Mouse (Mus musculus): ENCODE results near the gene St3gal5. TPM values are rescaled to one million over a fixed set of nuclear protein-coding genes. Genes with fewer than 3 reads are reported as not detected.

St3gal5 gene
- total RNA-seq, 4 experiments from 2014 or later, result 60.4 to 74.1 (median 71.4) TPM

DNA sequence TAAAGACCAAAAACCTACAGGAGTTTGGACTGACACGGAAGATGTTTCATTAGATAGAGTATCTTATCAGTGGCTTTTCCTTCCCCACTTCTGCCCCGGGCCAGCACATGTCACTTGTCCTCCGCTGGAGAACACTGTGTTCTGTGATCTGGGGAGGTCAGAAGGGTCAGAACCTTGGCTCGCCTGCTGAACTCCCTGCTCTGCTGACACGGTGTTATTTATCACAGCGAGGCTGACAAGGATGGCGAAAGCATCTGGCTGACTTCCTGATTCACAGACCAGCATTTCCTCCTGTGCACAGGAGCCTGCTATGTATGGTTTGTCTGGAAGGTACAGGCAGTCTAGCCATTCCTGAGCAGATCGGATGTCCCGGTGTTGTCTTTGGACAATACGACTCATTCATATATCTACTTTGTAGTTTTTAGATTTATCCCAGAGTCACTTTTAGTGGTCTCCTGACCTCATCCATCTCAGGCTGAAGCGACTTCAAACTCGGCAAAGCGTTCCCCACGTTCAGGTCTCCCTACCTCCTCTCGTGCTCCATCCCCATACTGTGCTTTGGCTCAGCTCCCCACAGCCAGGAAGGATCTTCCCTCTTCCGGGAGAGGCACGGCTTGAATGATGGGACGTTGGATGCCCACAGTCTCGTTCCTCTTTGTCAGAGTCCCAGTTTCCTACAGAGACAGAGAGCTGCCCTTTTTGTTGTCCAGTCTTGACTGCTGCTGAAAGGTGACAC, 64.9 kb downstream of the St3gal5 start:
- peak; percentile 85 for DNase-seq (ENCODE audit: low spot score)

DNA sequence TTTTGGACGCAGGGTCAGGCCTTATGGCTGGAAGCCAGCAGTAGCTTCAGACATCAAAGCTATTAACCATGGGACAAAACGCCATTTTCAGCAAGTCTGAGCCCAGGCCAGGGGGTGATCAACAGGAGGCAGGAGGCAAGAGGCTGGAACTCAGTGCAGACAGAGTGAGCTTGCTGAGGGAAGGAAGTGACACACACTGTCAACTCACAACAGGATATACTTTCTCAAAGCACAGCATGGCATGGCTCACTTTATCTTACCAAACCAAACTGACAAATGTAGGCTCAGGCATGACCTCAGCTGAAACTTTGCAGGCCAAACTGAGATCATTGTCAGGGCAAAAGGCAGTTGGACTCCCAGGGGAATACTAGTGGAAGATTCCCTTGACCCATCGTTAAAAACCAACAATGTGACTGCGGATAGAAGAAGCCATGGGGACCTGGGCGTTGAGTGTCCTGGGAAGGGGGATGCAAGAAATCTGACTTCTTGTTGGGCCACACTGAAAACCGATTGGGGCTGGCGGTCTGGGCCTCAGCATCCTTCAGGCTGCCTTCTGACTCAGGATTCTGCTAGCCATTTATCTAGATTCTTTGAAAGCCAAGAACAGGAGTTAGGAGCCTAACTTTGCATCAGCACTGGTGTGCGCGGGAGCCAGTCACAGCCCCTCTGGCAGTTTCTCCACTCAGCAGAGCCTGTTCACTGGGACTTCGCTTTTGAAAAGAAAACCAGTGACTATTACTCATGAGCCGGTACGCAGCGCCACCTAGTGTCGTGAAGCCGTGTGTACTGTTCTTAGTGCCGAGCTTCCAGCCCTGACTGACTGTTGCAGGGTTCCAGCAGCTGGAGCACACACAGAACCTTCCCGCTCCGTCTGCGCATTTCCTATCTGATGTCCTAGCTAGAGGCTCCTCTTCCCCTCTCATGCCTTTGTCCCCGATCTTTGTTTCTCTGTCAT, 67.2 kb downstream of the St3gal5 start:
- DNase-seq (ENCODE audit: low spot score), result peak; percentile 89

DNA sequence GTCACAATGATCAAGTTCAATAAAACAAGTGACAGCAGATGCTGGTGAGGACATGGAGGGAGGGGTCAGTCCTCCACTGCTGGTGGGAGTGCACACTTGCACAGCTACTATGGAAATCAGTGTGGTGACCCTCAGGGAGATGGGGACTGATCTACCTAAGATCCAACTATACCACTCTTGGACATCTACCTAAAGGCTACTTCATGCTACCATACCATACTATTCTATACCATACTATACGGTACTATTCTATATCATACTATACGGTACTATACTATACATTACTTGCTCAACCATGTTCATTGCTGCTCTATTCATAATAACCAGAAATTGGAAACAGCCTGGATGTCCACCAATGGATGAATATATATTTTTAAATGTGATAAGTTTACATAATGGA, 68.5 kb downstream of the St3gal5 start:
- DNase-seq (ENCODE audit: low spot score), result no peak

DNA sequence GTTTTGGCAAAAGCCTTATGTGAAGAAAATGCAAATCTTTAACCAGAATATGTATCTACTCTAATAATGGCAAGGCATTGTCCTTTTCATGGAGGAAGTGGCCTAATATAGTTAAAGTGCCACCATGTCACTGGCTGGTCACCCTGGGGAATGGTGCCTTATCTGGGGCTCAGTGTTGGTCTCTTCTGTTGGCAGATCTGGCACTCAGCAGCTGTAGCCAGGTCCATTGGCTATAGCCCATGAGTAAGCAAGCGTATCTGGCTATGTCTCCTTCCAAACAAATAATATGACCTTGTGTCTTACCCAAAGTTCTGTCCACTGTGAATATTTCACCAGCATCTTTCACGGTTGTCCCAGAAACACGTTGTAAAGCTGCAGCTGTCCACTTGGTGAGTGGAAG, 74.0 kb downstream of the St3gal5 start:
- no peak for DNase-seq (ENCODE audit: low spot score)

DNA sequence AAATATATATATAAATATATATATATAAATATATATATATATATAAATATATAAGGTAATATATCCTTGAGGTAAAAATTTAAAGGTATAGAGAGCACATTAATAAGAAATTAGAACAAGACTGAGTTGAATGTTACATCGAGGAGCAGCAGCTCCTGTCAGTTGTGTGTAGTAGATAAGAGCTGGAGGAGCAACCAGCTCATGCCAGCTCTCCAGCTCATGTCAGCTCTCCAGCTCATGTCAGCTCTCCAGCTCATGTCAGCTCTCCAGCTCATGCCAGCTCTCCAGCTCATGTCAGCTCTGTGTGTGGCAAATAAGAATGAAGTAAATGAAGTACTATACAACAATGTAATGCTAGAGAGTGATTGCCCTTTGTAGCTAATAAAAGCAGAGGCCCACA, 76.0 kb downstream of the St3gal5 start:
- DNase-seq (ENCODE audit: low spot score), result no peak

DNA sequence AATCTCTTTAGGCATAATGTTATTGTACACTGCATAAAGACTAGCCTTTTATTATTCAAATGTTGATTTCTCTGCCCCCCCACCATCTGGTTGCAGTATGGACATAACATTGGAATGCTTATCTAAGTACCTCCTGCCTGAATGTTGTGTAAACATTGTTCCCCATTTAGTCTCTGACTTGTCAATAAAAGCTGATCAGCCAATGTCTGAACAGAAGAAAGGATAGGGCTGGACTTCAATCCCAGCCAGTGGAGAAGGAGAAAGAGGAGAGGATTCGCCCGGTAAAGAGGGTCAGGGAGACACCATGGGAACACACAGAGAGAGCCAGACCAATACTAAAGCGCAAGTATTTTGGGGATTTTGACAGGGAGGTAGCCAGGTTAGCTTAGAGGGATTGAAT, 78.0 kb downstream of the St3gal5 start:
- DNase-seq (ENCODE audit: low spot score), result no peak

DNA sequence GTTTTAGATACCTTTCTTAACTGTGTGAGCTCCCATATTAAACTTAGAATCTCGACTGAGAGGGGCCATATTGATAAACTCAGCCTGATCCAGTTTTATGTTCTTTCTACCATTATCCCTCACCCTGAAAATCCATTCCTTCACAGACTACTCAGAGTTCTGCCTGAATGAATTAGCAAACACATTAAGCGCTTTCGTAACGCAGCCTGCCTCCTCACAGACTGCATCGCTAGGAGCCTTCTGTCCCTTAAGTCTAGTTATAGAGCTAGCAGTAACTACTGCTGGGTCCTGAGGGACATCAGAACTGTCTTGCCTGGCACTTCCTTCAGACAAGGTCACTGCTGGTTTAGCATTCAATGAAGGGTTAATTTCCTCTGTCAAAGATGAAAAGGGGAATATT, 78.6 kb downstream of the St3gal5 start:
- DNase-seq (ENCODE audit: low spot score), result no peak

DNA sequence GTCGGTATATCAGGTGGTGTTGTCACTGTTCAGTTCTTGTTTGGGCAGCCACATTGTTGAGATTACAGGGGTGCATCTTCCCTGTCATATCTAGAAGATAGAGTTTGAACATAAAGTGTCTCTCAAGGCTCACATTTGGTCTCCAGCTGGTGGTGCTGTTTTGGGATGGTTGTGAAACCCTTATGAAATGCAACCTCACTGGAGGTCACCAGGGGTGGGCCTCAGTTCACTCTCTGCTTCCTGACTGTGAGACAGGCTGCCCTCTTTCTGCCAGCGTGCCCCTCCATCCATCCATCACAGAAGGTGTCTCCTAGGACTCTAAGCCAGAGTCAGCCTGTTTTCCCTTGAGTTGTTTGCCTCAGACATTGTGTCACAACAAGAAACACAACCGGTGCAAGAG, 80.0 kb downstream of the St3gal5 start:
- no peak for DNase-seq (ENCODE audit: low spot score)

DNA sequence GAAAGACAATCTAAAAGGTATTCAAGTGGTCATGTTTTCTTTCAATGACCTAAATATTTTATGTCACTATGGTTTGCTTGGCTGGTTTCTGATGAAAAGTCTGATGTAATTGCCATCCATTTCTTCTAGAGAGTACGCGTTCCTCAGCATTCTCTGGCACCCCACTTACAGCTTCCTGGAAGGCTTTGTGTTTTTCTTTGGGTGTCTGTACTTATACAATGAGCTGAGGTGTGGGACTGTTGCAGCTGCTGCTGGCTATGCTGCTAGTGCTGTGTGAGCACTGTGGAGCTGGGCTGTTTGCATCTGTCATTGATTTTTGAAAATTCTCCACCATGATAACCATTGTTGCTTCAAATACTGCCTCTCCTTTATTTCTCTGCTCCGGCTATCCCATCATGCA, 81.6 kb downstream of the St3gal5 start:
- DNase-seq (ENCODE audit: low spot score), result no peak

DNA sequence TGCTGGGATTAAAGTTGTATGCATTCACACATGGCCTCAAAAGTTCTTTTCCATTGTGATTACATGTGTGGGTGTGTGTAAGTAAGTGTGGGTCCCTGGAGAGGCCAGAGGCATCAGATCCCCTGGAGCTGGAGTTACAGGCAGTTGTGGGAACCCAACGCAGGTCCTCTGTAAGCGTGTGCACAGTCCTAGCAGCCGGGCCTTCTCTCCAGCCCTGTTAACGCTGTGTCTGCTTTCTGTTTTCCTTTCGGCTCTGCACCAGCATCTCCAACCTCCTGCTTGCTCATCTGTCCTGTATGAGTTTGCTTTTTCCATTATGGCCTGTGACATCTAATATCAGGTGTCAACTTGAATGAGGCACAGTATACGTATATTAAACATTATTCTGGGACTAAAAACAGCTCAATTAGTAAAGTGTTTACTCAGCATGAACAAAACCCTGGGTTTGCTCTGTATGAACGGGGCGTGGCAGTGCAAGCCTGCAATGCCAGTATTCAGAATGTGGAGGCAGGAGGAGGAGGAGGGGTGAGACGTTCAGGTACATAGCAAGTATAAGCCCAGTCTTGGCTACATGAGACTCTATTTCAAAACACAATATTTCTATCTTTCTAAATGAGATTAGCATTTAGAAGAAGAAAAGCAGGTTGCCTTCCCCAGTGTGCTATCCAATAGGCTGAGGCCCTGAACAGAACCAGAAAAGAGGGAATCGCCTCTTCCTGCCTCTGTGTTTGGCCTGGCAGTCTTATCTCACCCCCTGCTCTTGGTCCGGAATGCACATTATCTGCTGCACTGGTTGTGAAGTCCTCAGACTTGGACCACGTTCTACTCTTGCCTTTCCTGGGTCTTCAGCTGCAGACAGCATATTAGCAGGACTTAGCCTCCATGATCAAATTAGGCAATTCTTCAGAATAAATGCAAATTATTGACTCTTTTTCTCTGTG, 82.4 kb downstream of the St3gal5 start:
- no peak for DNase-seq (ENCODE audit: low spot score)

DNA sequence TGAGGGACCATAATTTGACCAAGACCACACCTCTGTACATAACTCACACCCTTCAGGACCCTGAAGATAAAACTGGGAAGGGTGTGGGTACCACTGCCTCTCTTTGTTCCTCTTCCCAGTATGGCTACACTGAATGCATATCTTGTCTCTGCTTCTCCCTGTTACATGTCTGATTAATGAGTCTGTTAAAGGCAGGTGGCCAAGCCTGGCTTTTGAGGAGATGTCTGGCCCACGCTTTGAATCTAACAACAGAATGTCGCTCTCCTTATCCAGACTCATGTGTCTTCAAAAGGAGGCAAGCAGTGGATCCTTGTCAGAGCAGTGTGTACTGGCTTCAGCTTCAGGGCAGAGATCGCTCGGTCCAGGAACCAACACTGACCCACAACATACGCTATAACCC, 87.2 kb downstream of the St3gal5 start:
- DNase-seq (ENCODE audit: low spot score), result no peak

DNA sequence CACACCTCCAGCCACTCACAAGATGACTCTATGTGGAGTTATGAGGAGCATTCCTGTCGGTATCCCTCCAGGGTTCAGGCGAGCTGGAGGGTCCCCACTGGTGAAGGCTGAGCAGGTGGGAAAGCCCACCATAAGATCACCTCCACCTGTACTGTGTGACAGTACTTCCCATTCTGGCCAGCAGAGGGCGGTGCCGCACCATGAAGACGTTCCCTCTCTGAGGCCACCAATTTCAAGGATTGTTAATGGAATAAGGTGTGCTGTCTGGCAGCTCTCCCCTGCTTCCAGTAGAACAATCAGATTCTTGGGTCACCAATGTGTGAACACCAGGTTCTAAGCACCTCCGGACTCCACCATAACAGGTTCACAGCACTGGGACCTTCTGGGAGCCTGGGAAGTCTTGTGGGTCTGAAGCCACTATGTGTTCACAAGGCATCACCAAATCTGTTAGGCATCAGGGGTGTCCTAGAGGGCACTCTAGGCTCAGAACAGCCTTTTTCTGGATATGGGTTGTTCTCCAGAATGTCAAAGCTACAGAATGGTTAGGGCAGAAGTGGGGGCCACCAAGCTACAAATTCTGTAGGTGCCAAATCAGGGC, 88.6 kb downstream of the St3gal5 start:
- DNase-seq (ENCODE audit: low spot score), result peak; percentile 83

DNA sequence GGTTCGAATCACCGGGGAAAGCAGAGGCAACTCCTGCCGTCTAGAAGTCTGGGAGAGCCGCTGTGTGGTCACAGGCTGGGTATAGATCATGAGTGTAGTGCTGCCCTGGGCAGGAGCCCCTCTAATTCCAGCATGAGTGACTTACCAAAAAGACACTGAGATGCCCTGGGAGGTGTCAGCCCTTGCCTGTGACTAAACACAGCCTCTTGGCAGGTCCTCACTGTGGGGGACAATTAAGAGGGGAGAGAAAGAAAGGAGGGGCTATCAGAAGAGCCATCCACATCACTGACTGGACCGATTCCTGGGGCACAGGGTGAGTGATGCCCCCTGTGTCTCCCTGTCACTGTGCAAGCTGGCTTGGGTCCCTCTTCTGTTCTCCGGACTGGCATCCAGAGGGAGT, 89.4 kb downstream of the St3gal5 start:
- no peak for DNase-seq (ENCODE audit: low spot score)

DNA sequence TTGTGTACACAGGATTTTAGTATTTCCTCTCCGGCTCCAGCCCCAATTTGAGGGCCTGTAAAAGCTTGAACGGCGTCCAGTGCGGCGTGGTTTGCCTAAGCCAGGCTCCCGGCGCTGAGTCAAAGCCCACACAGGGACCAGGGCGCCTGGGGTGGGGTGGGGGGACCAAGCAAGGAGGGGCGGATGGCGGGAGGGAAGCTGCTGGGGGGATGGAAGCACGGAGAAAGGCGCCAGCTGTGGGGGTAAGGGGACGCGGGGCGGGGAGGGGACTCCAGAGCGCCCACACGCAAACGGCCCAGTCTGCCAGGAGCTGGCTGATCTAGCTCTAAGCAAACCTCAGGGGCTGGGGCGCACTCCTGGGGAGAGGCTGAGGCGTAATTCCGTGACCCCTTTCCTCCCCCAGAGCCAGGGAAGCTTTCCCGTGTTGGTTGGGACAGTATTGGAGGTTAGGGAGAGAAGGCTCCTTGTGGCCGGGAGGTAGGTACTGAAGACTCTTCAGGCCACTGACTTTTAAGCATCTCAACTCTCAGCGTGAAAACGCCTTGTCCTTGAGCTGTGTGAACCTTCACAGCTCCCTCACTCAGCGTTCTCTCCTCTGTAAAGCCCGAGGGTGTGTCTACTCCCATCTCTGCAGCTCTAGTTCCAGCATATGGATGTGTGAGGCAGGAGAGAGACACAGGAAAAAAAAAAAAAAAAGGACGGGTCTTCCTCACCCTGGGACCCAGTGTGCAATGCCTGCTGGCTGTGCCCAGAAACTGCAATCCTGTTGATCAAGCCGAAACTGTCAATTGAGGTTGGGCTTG, 91.9 kb downstream of the St3gal5 start:
- DNase-seq (ENCODE audit: low spot score), result peak; percentile 48

DNA sequence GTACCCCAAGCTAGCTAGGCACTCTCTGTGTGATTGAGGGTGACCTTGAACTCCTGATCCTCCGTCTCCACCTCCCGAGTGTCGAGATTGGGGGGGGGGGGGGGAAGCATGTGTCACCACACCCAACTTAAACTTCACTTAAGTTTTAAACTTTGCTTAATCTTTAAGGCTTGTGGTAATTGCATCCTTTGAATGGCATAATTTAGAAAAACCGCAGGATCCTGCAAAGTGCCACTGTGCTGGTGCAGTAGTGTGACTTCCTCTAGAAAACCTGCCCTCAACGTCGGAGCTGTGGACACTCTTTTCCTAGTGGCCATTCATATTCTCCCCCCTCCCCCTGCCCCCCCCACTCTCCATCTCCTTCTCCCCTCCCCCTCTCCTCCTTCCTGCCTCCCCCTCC, 92.7 kb downstream of the St3gal5 start:
- no peak for DNase-seq (ENCODE audit: low spot score)

DNA sequence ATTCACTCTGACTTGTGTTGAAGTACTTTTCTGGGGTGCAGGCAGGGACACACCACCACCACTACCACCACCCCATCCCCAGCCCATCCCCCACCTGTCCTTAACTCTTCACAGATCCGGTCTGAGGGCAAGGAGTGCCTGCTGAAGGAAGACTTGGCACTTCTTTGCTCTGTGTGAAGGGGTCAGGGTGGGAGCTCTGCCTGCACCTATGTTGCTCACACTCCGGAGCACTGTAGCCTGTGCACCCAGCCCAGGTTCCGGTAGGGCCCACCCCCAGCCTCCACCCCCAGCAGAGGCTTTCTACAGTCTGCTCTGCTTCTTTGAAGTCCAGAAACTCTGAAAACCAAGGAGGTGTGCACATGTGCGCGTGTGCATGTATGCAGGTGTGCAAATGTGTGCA, 93.2 kb downstream of the St3gal5 start:
- no peak for DNase-seq (ENCODE audit: low spot score)

DNA sequence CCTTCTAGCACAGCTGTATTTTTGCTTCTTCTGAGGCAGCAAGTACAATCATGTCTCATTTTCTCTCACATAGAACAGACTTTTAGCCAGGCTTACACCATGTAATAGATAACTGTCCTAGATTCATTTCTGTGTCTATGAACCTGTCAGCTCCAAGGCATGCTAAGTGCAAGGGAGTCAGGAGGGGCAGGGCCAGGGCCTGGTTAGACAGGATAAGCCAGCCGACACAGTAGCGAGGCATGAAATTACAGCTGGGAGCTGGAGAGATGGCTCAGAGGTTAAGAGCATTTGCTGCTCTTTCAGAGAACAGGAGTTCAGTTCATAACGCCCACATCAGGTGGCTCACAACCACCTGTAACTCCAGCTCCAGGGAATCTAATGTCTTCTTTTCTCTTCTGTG, 99.3 kb downstream of the St3gal5 start:
- DNase-seq (ENCODE audit: low spot score), result no peak

DNA sequence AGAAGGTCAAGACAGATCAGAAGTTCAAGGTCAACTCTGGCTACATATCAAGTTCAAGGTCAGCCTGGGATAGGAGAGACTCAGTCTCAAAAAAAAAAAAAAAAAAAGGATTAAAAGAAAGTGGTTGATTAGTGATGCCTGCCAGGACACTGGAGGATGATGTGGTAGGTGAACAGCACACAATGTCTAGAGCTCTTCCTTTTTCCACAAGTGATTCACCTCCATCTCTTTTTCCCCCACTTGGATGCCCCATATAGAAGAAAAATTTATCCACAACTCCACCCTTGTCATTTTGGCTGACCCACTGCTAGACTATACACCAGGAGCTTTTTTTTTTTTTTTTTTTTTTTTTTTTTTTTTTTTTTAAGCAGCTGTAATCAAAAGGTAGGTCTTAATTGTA, 100.1 kb downstream of the St3gal5 start:
- DNase-seq (ENCODE audit: low spot score), result no peak

DNA sequence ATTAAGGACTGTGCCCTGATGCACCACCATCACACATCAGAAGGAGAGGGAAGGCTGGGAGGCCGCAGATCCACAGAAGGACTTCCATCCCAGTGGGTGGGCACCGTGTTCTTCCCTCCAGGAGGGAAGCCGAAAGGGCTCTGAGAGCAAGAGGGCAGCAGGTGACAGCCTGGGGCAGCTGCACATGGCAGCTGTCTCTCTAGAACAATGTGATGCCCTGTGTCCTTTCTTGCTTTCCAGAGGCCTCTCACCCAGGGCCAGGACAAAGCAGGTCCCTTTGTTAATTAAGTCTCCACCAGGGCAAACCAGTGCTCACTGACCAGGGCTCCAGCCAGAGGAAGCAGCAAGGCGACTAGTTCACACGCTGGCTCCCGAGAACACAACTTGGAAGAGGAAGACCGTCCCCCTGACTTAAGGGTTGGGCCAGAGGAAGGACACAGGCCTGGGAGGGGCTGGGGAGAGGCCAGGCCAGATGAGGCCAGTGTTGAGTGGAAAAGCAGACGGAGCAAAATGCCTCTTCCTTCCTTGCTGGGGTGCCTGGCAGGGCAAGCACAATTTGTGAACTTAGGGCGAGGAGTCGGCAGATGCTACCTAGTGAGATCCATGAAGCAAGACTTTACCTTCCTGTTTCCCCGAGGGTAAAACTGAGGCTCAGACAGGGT, 103.3 kb downstream of the St3gal5 start:
- DNase-seq (ENCODE audit: low spot score), result peak; percentile 78

DNA sequence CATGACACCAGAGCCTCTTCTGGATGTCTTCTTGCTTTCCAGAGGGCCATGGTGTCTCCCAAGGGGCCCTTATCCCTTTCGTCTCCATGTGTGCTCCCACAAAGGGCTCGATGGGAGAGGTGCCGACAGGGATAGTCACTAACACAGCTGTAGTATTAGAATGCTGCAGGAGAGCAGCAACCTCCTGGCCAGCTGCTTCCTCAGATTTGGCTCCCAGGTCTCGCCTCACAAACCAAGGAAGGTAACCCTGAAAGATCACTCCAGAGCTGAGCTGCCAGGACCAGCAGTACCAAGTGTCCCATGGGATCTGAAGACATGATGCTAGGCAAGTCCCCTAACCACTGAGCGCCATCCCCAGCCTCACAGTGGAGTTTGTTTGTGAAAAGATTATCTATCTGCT, 105.3 kb downstream of the St3gal5 start:
- DNase-seq (ENCODE audit: low spot score), result no peak
